11 mouse cellular contexts compared by ENCODE assay signal in genomic region chr9:43261124-43261907, GRCm38 (mm10). TPM values are rescaled to one million over a fixed set of nuclear protein-coding genes. Genes with fewer than 3 reads are reported as not detected.
DNase-seq lines count a peak whose midpoint lies in the region; ATAC-seq and TF ChIP-seq lines count a peak whose summit lies in the region.
"Had no signal": no experiment of that assay in that cellular context is flagged by ENCODE, and none has a peak within 500 bp of the region (broad histone marks: within the 10 kb centered on the region; RNA-seq: fewer than 3 reads in every experiment).

No protein-coding gene starts in this region.

- H3K36me3 ChIP-seq in forebrain, embryonic 10.5 days (replicated peaks): no peaks in the 10 kb centered on the region
- no peaks in the 10 kb centered on the region for H3K36me3 ChIP-seq in forebrain, embryonic 13.5 days (ENCODE audit: poor library complexity, severe bottlenecking)
- no peaks in the 10 kb centered on the region for H3K36me3 ChIP-seq in lung, embryonic 16.5 days (ENCODE audit: control insufficient read depth, insufficient read depth, low read length)
- no peaks in the 10 kb centered on the region for H3K36me3 ChIP-seq in limb, embryonic 14.5 days (ENCODE audit: control insufficient read depth, insufficient read depth, low read length)
- no peaks in the 10 kb centered on the region for H3K36me3 ChIP-seq in stomach, embryonic 16.5 days (ENCODE audit: control insufficient read depth, insufficient read depth, low read length)

- peaks cover 19% of the 10 kb centered on the region; the same call in 1 of the 2 replicates for H3K27me3 ChIP-seq in forebrain, embryonic 10.5 days (ENCODE audit: poor library complexity, severe bottlenecking)
- no peaks in the 10 kb centered on the region for H3K27me3 ChIP-seq in forebrain, embryonic 13.5 days
- H3K27me3 ChIP-seq in lung, embryonic 16.5 days (ENCODE audit: control insufficient read depth, insufficient read depth, low read depth, low read length): no peaks in the 10 kb centered on the region
- H3K27me3 ChIP-seq in limb, embryonic 14.5 days (ENCODE audit: control insufficient read depth, insufficient read depth, low read length): no peaks in the 10 kb centered on the region
- H3K27me3 ChIP-seq in stomach, embryonic 16.5 days (ENCODE audit: control insufficient read depth, insufficient read depth, low read length): no peaks in the 10 kb centered on the region
- H3K27me3 ChIP-seq: Patski had no signal

- H3K4me2 ChIP-seq in forebrain, embryonic 13.5 days: no peak overlapping the region
- no peak overlapping the region for H3K4me2 ChIP-seq in lung, embryonic 16.5 days (ENCODE audit: low read depth, low read length)
- H3K4me2 ChIP-seq in limb, embryonic 14.5 days (replicated peaks; ENCODE audit: low read depth, low read length, severe bottlenecking): peak overlapping the region; percentile 28; the same call in 1 of the 2 replicates
- peak overlapping the region; percentile 16; the same call in 1 of the 2 replicates for H3K4me2 ChIP-seq in stomach, embryonic 16.5 days (ENCODE audit: low read depth, low read length)
- H3K4me2 ChIP-seq: hindbrain, embryonic 14.5 days had no signal

- H3K9ac ChIP-seq in forebrain, embryonic 13.5 days: no peak overlapping the region
- H3K9ac ChIP-seq in lung, embryonic 16.5 days (ENCODE audit: low read length): no peak overlapping the region
- peak overlapping the region; percentile 25; the same call in 1 of the 2 replicates for H3K9ac ChIP-seq in limb, embryonic 14.5 days (ENCODE audit: low read depth, low read length, severe bottlenecking)
- H3K9ac ChIP-seq in stomach, embryonic 16.5 days (ENCODE audit: low read length): no peak overlapping the region
- H3K9ac ChIP-seq: hindbrain, embryonic 14.5 days had no signal

- no peak for DNase-seq in forebrain, embryonic 10.5 days (ENCODE audit: extremely low spot score, low spot score)
- DNase-seq in lung, postnatal 14 days: no peak
- peak; percentile 87 for DNase-seq in limb, embryonic 14.5 days (ENCODE audit: low spot score)
- DNase-seq in cerebellum, adult 11-12 months: no peak
- no peak for DNase-seq in left cerebral cortex, adult 2 months (ENCODE audit: extremely low spot score in 1 of 2, low spot score in 2 of 2)

- WGBS in forebrain, embryonic 10.5 days: 54% methylated on average over 4 of the region's 4 CpGs
- 79% methylated on average over 4 of the region's 4 CpGs for WGBS in forebrain, embryonic 13.5 days
- WGBS in lung, embryonic 16.5 days: 48% methylated on average over 4 of the region's 4 CpGs
- 25% methylated on average over 3 of the region's 4 CpGs for WGBS in limb, embryonic 14.5 days
- whole genome bisulfite sequencing in stomach, embryonic 16.5 days: 34% methylated on average over 4 of the region's 4 CpGs

- H3K4me1 ChIP-seq in forebrain, embryonic 10.5 days: peaks cover 76% of the 10 kb centered on the region
- peaks cover 14% of the 10 kb centered on the region for H3K4me1 ChIP-seq in forebrain, embryonic 13.5 days
- peaks cover 31% of the 10 kb centered on the region for H3K4me1 ChIP-seq in lung, embryonic 16.5 days (replicated peaks; ENCODE audit: control insufficient read depth, insufficient read depth, low read length)
- peaks cover 56% of the 10 kb centered on the region for H3K4me1 ChIP-seq in limb, embryonic 14.5 days (ENCODE audit: control insufficient read depth, insufficient read depth, low read length)
- H3K4me1 ChIP-seq in stomach, embryonic 16.5 days (ENCODE audit: control insufficient read depth, insufficient read depth, low read length): peaks cover 37% of the 10 kb centered on the region

- no peak; the same call in 1 of the 2 replicates for ATAC-seq in forebrain, embryonic 13.5 days
- ATAC-seq in lung, embryonic 16.5 days (ENCODE audit: low read depth): peak; percentile 76
- peak; percentile 74 for ATAC-seq in limb, embryonic 14.5 days (ENCODE audit: low FRiP score, low read depth)
- peak; percentile 56 for ATAC-seq in stomach, embryonic 16.5 days (ENCODE audit: insufficient read depth, low FRiP score)
- ATAC-seq: forebrain, embryonic 14.5 days had no signal

- peak overlapping the region; percentile 83 for H3K27ac ChIP-seq in forebrain, embryonic 10.5 days
- no peak overlapping the region for H3K27ac ChIP-seq in forebrain, embryonic 13.5 days
- peak overlapping the region; percentile 93 for H3K27ac ChIP-seq in lung, embryonic 16.5 days (ENCODE audit: low read length)
- peak overlapping the region; percentile 87 for H3K27ac ChIP-seq in limb, embryonic 14.5 days (replicated peaks; ENCODE audit: low read depth, low read length)
- peak overlapping the region; percentile 80 for H3K27ac ChIP-seq in stomach, embryonic 16.5 days (ENCODE audit: low read length)
- H3K27ac ChIP-seq in left cerebral cortex, adult 2 months: no peak overlapping the region
- H3K27ac ChIP-seq: hindbrain, embryonic 14.5 days had no signal

- no peak overlapping the region for H3K4me3 ChIP-seq in forebrain, embryonic 10.5 days
- no peak overlapping the region for H3K4me3 ChIP-seq in forebrain, embryonic 13.5 days
- no peak overlapping the region for H3K4me3 ChIP-seq in lung, embryonic 16.5 days (ENCODE audit: low read length)
- no peak overlapping the region for H3K4me3 ChIP-seq in limb, embryonic 14.5 days (replicated peaks; ENCODE audit: low read length)
- H3K4me3 ChIP-seq in stomach, embryonic 16.5 days (replicated peaks; ENCODE audit: low read length): no peak overlapping the region
- no peak overlapping the region for H3K4me3 ChIP-seq in left cerebral cortex, adult 2 months

- H3K9me3 ChIP-seq in forebrain, embryonic 10.5 days: no peaks in the 10 kb centered on the region
- no peaks in the 10 kb centered on the region for H3K9me3 ChIP-seq in forebrain, embryonic 13.5 days (replicated peaks)
- H3K9me3 ChIP-seq in lung, embryonic 16.5 days (ENCODE audit: control insufficient read depth, low read length): no peaks in the 10 kb centered on the region
- no peaks in the 10 kb centered on the region for H3K9me3 ChIP-seq in limb, embryonic 14.5 days (ENCODE audit: control insufficient read depth, low read length)
- H3K9me3 ChIP-seq in stomach, embryonic 16.5 days (replicated peaks; ENCODE audit: control insufficient read depth, low read length): no peaks in the 10 kb centered on the region

- TF ChIP-seq CTCF in left cerebral cortex, adult 2 months (IDR thresholded peaks at IDR 0.05): no peak

- TF ChIP-seq POLR2A in limb, embryonic 14.5 days (IDR thresholded peaks at IDR 0.05; ENCODE audit: borderline replicate concordance, extremely low read depth, insufficient read depth, insufficient read length): no peak

- intact Hi-C loops in left cerebral cortex, adult 2 months (cut with DNase I): no loop called here

RNA-seq across cellular contexts. Expression of gene Oaf, which starts 21.6 kb away (rescaled TPM):
- 42.1 and 46.5 TPM in 2 replicates for polyA plus RNA-seq in forebrain, embryonic 10.5 days (2016; fragmentation: Nextera tagmentation; extraction: Ambion mirVana)
- polyA plus RNA-seq in forebrain, embryonic 13.5 days (2015; fragmentation: Nextera tagmentation; extraction: Ambion mirVana): 7.6 and 9.1 TPM in 2 replicates
- polyA plus RNA-seq in lung, embryonic 16.5 days (2015; fragmentation: Nextera tagmentation; extraction: Ambion mirVana): 35.3 and 38.0 TPM in 2 replicates
- 149 and 154 TPM in 2 replicates for polyA plus RNA-seq in limb, embryonic 14.5 days (2012; rRNA removed)
- 145 and 172 TPM in 2 replicates for polyA plus RNA-seq in limb, embryonic 14.5 days (2014; fragmentation: Nextera tagmentation; extraction: Ambion mirVana)
- 31.4 and 36.2 TPM in 2 replicates for polyA plus RNA-seq in stomach, embryonic 16.5 days (2015; fragmentation: Nextera tagmentation; extraction: Ambion mirVana)
- total RNA-seq in left cerebral cortex, adult 2 months (2021): 10 to 100 TPM; 13.3 to 18.0 TPM

RNA-seq across cellular contexts. Expression of gene Trim29, which starts 49.3 kb away (rescaled TPM):
- 1.2 and 1.4 TPM in 2 replicates for polyA plus RNA-seq in forebrain, embryonic 10.5 days (2016; fragmentation: Nextera tagmentation; extraction: Ambion mirVana)
- polyA plus RNA-seq in forebrain, embryonic 13.5 days (2015; fragmentation: Nextera tagmentation; extraction: Ambion mirVana): 0.13 TPM in 1 of 2 replicates, not detected in the other
- polyA plus RNA-seq in lung, embryonic 16.5 days (2015; fragmentation: Nextera tagmentation; extraction: Ambion mirVana): 1.3 and 2.8 TPM in 2 replicates
- polyA plus RNA-seq in limb, embryonic 14.5 days (2012; rRNA removed): 41.5 and 49.4 TPM in 2 replicates
- polyA plus RNA-seq in limb, embryonic 14.5 days (2014; fragmentation: Nextera tagmentation; extraction: Ambion mirVana): 68.8 and 77.6 TPM in 2 replicates
- 54.1 and 69.6 TPM in 2 replicates for polyA plus RNA-seq in stomach, embryonic 16.5 days (2015; fragmentation: Nextera tagmentation; extraction: Ambion mirVana)
- not detected for total RNA-seq in left cerebral cortex, adult 2 months (2021)
- polyA plus RNA-seq: forebrain, embryonic 14.5 days; hindbrain, embryonic 14.5 days; Patski had no signal

RNA-seq across cellular contexts. Expression of gene Pou2f3, which starts 51.1 kb away (rescaled TPM):
- not detected in 2 replicates for polyA plus RNA-seq in forebrain, embryonic 10.5 days (2016; fragmentation: Nextera tagmentation; extraction: Ambion mirVana)
- polyA plus RNA-seq in forebrain, embryonic 13.5 days (2015; fragmentation: Nextera tagmentation; extraction: Ambion mirVana): not detected in 2 replicates
- 0.13 and 0.19 TPM in 2 replicates for polyA plus RNA-seq in lung, embryonic 16.5 days (2015; fragmentation: Nextera tagmentation; extraction: Ambion mirVana)
- polyA plus RNA-seq in limb, embryonic 14.5 days (2012; rRNA removed): 6.5 and 6.9 TPM in 2 replicates
- polyA plus RNA-seq in limb, embryonic 14.5 days (2014; fragmentation: Nextera tagmentation; extraction: Ambion mirVana): 5.2 and 7.9 TPM in 2 replicates
- polyA plus RNA-seq in stomach, embryonic 16.5 days (2015; fragmentation: Nextera tagmentation; extraction: Ambion mirVana): 0.97 and 0.98 TPM in 2 replicates
- total RNA-seq in left cerebral cortex, adult 2 months (2021): under 1 TPM; 0.16 to 0.65 TPM
- polyA plus RNA-seq: forebrain, embryonic 14.5 days; hindbrain, embryonic 14.5 days had no signal

Comparison
In these comparisons a context has a peak if more than half of its experiments do, and no peak if none do; other contexts are left out.
1. H3K27ac ChIP-seq: peak in forebrain, embryonic 10.5 days (single experiment), lung, embryonic 16.5 days (single experiment), limb, embryonic 14.5 days (single experiment) and stomach, embryonic 16.5 days (single experiment); none in forebrain, embryonic 13.5 days (single experiment) and left cerebral cortex, adult 2 months (single experiment).
2. H3K4me2 ChIP-seq: peak in limb, embryonic 14.5 days (single experiment) and stomach, embryonic 16.5 days (single experiment); none in forebrain, embryonic 13.5 days (single experiment) and lung, embryonic 16.5 days (single experiment).
3. RNA of gene Trim29, which starts 49.3 kb away (polyA plus RNA-seq): 41.5 to 77.6 TPM in limb, embryonic 14.5 days and 54.1 to 69.6 TPM in stomach, embryonic 16.5 days; 1.3 to 2.8 TPM in lung, embryonic 16.5 days, 1.2 to 1.4 TPM in forebrain, embryonic 10.5 days and 0.13 TPM in forebrain, embryonic 13.5 days; every median in the first group is over 10 times any median in the second.